Mouse (Mus musculus): ENCODE data around the gene Steap3.
A peak's percentile ranks its signal among the peaks of the same experiment; 100 is the strongest.

Steap3 gene

GRCm38 (mm10) chr1:120146994-120147393, 125.5 kb downstream of the Steap3 start:
- DNase-seq (ENCODE audit: low read depth) = peak; percentile 73

DNA sequence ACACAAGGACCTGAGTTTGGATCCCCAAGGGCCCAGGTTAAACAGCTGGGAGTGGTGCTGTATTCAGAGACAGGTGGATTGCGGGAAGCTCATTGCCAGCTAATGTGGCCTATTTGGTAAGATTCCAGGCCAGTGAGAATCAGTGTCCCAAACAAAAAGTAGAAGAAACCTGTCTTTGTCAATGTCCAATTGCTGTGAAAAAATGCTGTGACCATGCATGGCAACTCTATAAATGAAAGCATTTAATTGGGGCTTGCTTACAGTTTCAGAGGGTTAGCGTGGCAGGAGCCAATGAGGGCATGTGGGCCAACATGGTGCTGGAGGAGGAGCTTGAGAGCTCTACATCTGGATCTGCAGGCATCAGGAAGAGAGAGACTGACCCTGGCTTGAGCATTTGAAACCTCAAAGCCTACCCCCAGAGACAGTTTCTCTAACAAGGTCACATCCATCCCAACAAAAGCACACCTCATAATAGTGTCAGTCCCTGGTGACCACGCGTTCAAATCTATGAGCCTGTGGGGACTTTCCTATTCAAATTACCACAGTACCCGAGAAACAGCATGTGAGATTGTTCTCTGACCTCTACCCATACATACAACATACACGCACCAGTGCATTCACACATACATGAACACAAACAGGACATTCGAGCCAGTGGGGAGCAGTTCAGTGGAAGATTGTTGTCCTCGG, 126.8 kb downstream of the Steap3 start:
- no peak for DNase-seq (ENCODE audit: low read depth)

DNA sequence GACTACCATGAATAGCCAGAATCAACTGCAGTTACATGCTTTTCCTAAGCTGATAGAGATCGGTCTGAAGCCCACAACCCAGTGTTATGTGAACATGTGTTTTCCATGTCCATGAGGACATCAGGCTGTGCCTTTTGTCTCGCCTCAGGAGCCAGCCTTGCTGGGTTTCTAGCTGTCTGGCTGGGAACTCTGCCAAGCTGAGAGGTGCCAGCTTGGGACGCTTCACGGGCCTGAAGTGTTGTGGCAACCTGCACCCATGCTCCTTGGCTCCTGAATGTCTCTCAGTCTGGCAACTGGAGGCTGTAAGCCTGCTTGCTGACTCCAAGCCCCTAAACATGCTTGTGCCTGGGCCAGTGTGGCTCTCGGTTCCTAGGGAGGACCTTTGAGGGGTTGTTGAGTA, 130.0 kb downstream of the Steap3 start:
- DNase-seq (ENCODE audit: low read depth) = no peak
